Mouse (Mus musculus): Measurements from ENCODE around the gene Gsk3a. TPM values are rescaled to one million over a fixed set of nuclear protein-coding genes. Genes with fewer than 3 reads are reported as not detected.
"Not testable (repeated sequence)": the region's sequence is repeated elsewhere in the genome, so short reads cannot be mapped to it uniquely, and the experiment has no call there.

Gsk3a gene
- polyA plus RNA-seq, 1 experiment = 94.8 TPM

GRCm38 (mm10) chr7:25267301-25267750 is 29.7 kb upstream of the Gsk3a start, which contains the start of gene Cic:
Gene Cic, plus strand, starts transcription at chr7:25267704.
- H3K27me3 ChIP-seq (ENCODE audit: control insufficient read depth, insufficient read depth, low read length) = no peaks in the 10 kb centered on the region
- no peaks in the 10 kb centered on the region for H3K36me3 ChIP-seq (ENCODE audit: control insufficient read depth, insufficient read depth, low read length)
- H3K4me3 ChIP-seq (ENCODE audit: control insufficient read depth, low read depth, low read length) = peak within 1 kb of the TSS; percentile 96
- H3K4me1 ChIP-seq (ENCODE audit: control insufficient read depth, insufficient read depth, low read length) = peaks cover 14% of the 10 kb centered on the region
- peak within 1 kb of the TSS; percentile 100 for H3K27ac ChIP-seq (ENCODE audit: control insufficient read depth, insufficient read depth, low read depth, low read length)
- TF ChIP-seq CTCF (IDR thresholded peaks at IDR 0.05; ENCODE audit: control insufficient read depth, insufficient read depth, insufficient replicate concordance, low read depth, low read length) = no peak
- peak; percentile 62 for TF ChIP-seq POLR2A (IDR thresholded peaks at IDR 0.05; ENCODE audit: control insufficient read depth, low read depth, low read length)

- Histone ChIP-seq H3K4me1 (ENCODE audit: control insufficient read depth, insufficient read depth, low read length) (peaks cover 14% of the 10 kb centered on the region), H3K36me3 (ENCODE audit: control insufficient read depth, insufficient read depth, low read length) (no peaks in the 10 kb centered on the region), H3K4me3 (ENCODE audit: control insufficient read depth, low read depth, low read length) (peak overlapping the region; percentile 96; the same call in 1 of the 2 replicates), H3K27me3 (ENCODE audit: control insufficient read depth, insufficient read depth, low read length) (no peaks in the 10 kb centered on the region), H3K27ac (ENCODE audit: control insufficient read depth, insufficient read depth, low read depth, low read length) (peak overlapping the region; percentile 91)
- TF ChIP-seq CTCF (IDR thresholded peaks at IDR 0.05; ENCODE audit: control insufficient read depth, insufficient read depth, insufficient replicate concordance, low read depth, low read length) = no peak
- no peak for TF ChIP-seq POLR2A (IDR thresholded peaks at IDR 0.05; ENCODE audit: control insufficient read depth, low read depth, low read length)
Observed at GRCm38 (mm10) chr7:25266180-25266962, 28.7 kb upstream of the Gsk3a start.

GRCm38 (mm10) chr7:25265743-25266142 is 28.1 kb upstream of the Gsk3a start:
- H3K36me3 ChIP-seq (ENCODE audit: control insufficient read depth, insufficient read depth, low read length); H3K4me3 ChIP-seq (ENCODE audit: control insufficient read depth, low read depth, low read length); H3K27ac ChIP-seq (ENCODE audit: control insufficient read depth, insufficient read depth, low read depth, low read length); H3K27me3 ChIP-seq (ENCODE audit: control insufficient read depth, insufficient read depth, low read length): not testable (repeated sequence)
- peaks cover 14% of the 10 kb centered on the region for H3K4me1 ChIP-seq (ENCODE audit: control insufficient read depth, insufficient read depth, low read length)

GRCm38 (mm10) chr7:25263968-25264870 is 26.6 kb upstream of the Gsk3a start:
- no peaks in the 10 kb centered on the region for H3K27me3 ChIP-seq (ENCODE audit: control insufficient read depth, insufficient read depth, low read length)
- H3K36me3 ChIP-seq (ENCODE audit: control insufficient read depth, insufficient read depth, low read length) = no peaks in the 10 kb centered on the region
- H3K4me1 ChIP-seq (ENCODE audit: control insufficient read depth, insufficient read depth, low read length) = peaks cover 14% of the 10 kb centered on the region
- TF ChIP-seq POLR2A (IDR thresholded peaks at IDR 0.05; ENCODE audit: control insufficient read depth, low read depth, low read length) (no peak), CTCF (IDR thresholded peaks at IDR 0.05; ENCODE audit: control insufficient read depth, insufficient read depth, insufficient replicate concordance, low read depth, low read length) (no peak)
- H3K27ac ChIP-seq (ENCODE audit: control insufficient read depth, insufficient read depth, low read depth, low read length) = no peak overlapping the region
- H3K4me3 ChIP-seq (ENCODE audit: control insufficient read depth, low read depth, low read length) = no peak overlapping the region

- no peak overlapping the region for H3K4me3 ChIP-seq (ENCODE audit: control insufficient read depth, low read depth, low read length)
- no peaks in the 10 kb centered on the region for H3K27me3 ChIP-seq (ENCODE audit: control insufficient read depth, insufficient read depth, low read length)
- peaks cover 3% of the 10 kb centered on the region for H3K4me1 ChIP-seq (ENCODE audit: control insufficient read depth, insufficient read depth, low read length)
- no peaks in the 10 kb centered on the region for H3K36me3 ChIP-seq (ENCODE audit: control insufficient read depth, insufficient read depth, low read length)
- H3K27ac ChIP-seq (ENCODE audit: control insufficient read depth, insufficient read depth, low read depth, low read length) = no peak overlapping the region
- TF ChIP-seq POLR2A (IDR thresholded peaks at IDR 0.05; ENCODE audit: control insufficient read depth, low read depth, low read length) (no peak), CTCF (IDR thresholded peaks at IDR 0.05; ENCODE audit: control insufficient read depth, insufficient read depth, insufficient replicate concordance, low read depth, low read length) (no peak)
Observed at GRCm38 (mm10) chr7:25261896-25262295, 24.2 kb upstream of the Gsk3a start.

- Histone ChIP-seq H3K4me1 (ENCODE audit: control insufficient read depth, insufficient read depth, low read length) (peaks cover 23% of the 10 kb centered on the region), H3K27ac (ENCODE audit: control insufficient read depth, insufficient read depth, low read depth, low read length) (no peak overlapping the region; the same call in 1 of the 2 replicates), H3K4me3 (ENCODE audit: control insufficient read depth, low read depth, low read length) (peak overlapping the region; percentile 72), H3K36me3 (ENCODE audit: control insufficient read depth, insufficient read depth, low read length) (no peaks in the 10 kb centered on the region), H3K27me3 (ENCODE audit: control insufficient read depth, insufficient read depth, low read length) (no peaks in the 10 kb centered on the region)
- TF ChIP-seq CTCF (IDR thresholded peaks at IDR 0.05; ENCODE audit: control insufficient read depth, insufficient read depth, insufficient replicate concordance, low read depth, low read length) = no peak
- no peak for TF ChIP-seq POLR2A (IDR thresholded peaks at IDR 0.05; ENCODE audit: control insufficient read depth, low read depth, low read length)
Observed at GRCm38 (mm10) chr7:25251822-25252221, 14.2 kb upstream of the Gsk3a start.
